Mouse (Mus musculus) adrenal gland, postnatal 36 days (tissue): ENCODE measurements around the gene Trpm3. TPM values are rescaled to one million over a fixed set of nuclear protein-coding genes. Genes with fewer than 3 reads are reported as not detected.

Experiments
- DNase-seq, 2 experiments: peaks; one replicate each; pipeline ENCODE4 v3.0.0; 2021; ENCODE audit warnings: mixed read lengths in 1 of 2
- total RNA-seq, 2 experiments: library from RNA; stranded (reverse); gene quantifications; 2 replicates each; pipeline ENCODE4 v1.2.3; 2021

Gene Trpm3
- total RNA-seq, 2 experiments from 2014 or later, result 0.86 to 1.1 TPM

GRCm38 (mm10) chr19:22637786-22638185 is 498.9 kb downstream of the Trpm3 start:
- DNase-seq, result no peak

- no peak for DNase-seq
Measured at GRCm38 (mm10) chr19:22638394-22638954, 499.6 kb downstream of the Trpm3 start.

DNA sequence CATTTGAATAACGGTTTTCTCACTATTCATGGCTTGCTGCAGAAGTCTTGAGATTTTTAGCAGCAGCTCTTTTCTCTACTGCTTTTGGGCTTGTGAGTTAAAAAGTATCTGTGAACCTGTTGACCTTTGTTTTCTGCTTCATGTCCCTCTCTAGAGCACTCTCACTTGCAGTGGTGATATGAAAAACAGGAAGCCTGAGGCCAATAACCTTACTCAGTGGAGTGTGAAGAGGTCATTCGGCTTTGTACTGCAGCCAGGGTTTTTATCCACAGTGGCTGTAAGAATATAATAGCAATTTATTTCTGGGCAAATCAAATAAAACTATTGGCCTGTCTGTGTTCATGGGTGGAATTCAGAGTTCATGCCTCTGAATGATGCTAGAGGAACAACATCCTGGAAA is 503.3 kb downstream of the Trpm3 start:
- no peak for DNase-seq

GRCm38 (mm10) chr19:22656466-22657215 is 517.8 kb downstream of the Trpm3 start:
- no peak for DNase-seq

DNA sequence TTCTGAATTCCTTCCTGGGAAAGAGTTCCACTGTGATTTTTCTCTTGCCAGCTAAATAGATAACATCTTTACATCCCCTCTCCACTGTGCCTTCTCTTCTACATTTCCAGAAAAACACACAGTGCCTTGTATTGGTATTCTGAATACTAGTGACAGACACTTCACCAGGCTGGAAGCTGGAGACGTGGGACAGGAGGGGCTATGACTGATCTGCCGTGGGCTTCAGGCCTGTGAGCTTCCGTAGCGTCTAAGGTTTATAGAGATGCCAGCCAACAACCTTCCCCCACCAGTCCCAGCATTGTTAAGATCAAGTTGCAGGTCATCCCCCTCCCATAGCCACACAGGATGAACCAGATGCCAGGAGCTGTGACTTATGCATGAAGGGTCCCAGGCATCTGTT is 518.4 kb downstream of the Trpm3 start:
- DNase-seq, result no peak

DNA sequence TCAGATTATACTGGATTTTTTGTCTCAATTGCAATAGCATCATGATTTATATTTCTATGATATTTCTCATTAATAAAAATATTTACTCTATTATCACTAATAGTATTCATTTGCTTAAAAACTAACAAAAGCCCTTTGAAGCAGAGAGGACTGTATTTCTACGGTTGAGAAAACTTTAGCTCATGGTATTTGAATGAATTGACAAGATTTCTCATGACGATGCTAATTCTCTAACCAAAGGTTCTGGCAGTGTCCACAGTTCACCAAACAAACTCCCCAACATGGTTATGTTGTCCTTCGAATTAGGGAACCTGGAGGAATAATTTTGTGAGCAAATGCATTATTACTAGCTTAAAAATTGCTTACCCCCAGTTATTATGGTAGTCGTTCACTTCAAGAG is 526.6 kb downstream of the Trpm3 start:
- DNase-seq, result no peak

GRCm38 (mm10) chr19:22670222-22670621 is 531.4 kb downstream of the Trpm3 start:
- no peak for DNase-seq

- no peak for DNase-seq
Measured at GRCm38 (mm10) chr19:22672892-22673291, 534.0 kb downstream of the Trpm3 start.

GRCm38 (mm10) chr19:22676206-22676605 is 537.4 kb downstream of the Trpm3 start:
- no peak for DNase-seq

DNA sequence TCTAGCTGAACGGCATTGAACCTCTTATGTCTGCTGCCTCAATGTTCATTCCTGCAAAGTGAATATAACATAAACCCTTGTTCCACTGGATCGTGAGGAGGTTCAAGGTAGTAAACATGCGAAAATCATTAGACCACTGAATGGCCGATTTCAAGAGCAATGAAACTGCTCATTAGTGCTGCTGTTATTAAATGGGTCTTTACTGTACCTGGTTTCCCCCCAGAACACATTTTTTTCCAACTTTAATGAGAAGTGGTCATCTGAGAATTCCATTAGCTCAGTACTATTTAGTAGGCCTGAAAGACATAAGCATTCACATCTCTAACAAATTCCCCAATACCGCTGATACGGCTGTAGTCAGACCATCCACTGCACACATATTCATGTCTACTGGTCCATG is 543.4 kb downstream of the Trpm3 start:
- DNase-seq, result no peak

- DNase-seq, result no peak
Measured at GRCm38 (mm10) chr19:22691995-22692394, 553.1 kb downstream of the Trpm3 start.

DNA sequence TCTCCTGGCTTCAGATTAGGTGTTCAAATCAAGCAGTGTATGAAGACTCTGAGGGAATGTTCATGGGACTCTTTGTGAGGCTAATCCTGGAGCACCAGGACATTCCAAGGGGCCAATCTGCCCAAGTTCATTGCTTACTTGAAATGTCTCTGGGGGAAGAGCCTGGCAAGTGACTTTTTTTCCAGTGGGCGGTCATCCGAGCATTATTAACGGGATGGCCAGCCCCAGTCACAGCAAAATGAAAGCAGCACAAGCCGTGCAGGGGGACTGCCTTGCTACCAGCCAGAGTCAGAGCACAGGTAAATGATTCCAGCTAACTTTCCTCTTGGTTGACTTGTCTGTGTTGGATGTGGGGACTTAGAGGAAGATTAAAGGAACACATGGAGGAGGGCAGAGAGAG is 553.7 kb downstream of the Trpm3 start:
- no peak for DNase-seq

- no peak for DNase-seq
Measured at GRCm38 (mm10) chr19:22692956-22693355, 554.1 kb downstream of the Trpm3 start.

GRCm38 (mm10) chr19:22695423-22695822 is 556.6 kb downstream of the Trpm3 start:
- no peak for DNase-seq

GRCm38 (mm10) chr19:22698737-22699136 is 559.9 kb downstream of the Trpm3 start:
- no peak for DNase-seq

- peak in 1 of 2 experiments; percentile 13 for DNase-seq
Measured at GRCm38 (mm10) chr19:22700871-22701651, 562.2 kb downstream of the Trpm3 start.

- peak in 1 of 2 experiments; percentile 3 for DNase-seq
Measured at GRCm38 (mm10) chr19:22703876-22704275, 565.0 kb downstream of the Trpm3 start.

- DNase-seq, result no peak
Measured at GRCm38 (mm10) chr19:22705414-22705813, 566.6 kb downstream of the Trpm3 start.

DNA sequence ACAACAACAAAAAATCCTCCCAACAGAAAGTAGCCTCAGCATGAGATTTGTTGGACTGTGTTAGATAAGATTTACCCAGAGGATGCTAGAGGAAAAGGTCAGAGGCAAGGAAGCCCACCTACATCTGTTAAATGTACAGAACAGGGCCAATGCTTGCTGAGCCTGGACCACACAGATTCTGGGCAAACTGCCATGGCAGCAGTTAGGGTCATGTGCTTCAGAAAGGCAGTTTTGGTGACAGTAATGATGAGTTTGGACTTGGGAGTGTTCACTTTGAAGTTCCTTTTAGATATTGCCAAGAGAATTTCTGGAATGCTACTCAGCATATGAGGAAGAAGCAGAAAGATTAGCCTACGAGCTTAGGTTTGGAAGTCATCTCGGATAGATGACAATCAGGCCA is 580.2 kb downstream of the Trpm3 start:
- peak in 1 of 2 experiments; percentile 3 for DNase-seq

DNA sequence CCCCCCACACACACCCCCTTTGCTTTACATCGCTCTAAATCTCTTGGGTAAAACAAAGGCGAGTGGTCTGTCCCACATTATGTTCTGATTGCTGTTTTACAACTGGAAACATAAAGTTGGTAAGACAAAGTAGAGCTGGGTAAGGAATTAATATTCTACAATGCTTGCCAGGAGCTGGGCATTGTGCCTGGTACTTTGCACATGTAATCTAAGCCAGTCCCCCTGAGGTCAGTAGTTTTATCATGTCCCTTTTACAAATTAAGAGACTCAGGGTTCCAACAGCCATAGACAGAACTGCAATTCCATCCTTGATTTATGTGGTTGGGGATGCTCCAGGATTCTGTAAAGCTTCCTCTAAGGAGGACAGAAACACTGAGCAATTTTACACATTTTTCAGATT is 591.0 kb downstream of the Trpm3 start:
- no peak for DNase-seq

DNA sequence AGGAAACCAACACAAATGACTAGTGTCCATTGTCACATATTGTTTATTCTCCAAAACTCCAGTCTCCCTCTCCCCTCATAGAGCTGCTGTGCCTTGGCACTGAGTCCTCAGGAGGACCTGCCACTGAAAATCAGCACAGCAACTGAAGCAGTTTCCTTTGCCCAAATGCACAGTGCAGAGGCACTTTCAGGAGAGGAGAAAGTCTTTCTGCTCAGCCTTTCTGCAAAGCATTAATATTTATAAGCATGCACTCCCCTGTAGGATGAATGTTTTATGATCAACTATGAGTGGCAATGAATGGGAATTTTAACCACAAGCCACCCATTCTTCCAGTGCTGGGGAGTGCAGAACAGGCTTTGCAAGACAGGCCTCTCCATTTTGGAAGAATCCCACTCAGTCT is 592.1 kb downstream of the Trpm3 start:
- no peak for DNase-seq

- no peak for DNase-seq
Measured at GRCm38 (mm10) chr19:22736870-22737269, 598.0 kb downstream of the Trpm3 start.

DNA sequence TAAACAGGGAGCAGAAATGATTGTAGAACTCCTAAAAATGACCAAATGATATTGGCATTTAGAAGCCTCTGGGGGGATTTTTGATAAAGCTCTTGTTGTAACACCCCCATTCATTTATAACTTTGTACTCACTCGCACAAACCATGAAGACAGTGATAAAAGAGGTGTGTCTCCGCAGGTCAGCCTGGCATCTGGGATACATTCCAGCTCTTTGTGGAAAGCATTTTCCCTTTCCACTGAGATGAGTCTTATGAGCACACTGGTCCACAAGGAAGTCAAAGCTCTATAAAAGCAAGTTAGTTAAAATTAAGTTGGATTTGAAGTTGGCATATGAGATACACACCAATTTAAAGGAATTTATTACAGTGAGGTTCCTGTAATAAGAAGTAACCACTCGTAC is 600.4 kb downstream of the Trpm3 start:
- DNase-seq, result no peak
